Mouse (Mus musculus): Measurements from ENCODE around the gene Tbc1d5. TPM values are rescaled to one million over a fixed set of nuclear protein-coding genes. Genes with fewer than 3 reads are reported as not detected.
"Not testable (repeated sequence)": the region's sequence is repeated elsewhere in the genome, so short reads cannot be mapped to it uniquely, and the experiment has no call there.

Gene Tbc1d5
- polyA plus RNA-seq, 1 experiment from 2014 or later: 10.5 TPM

DNA sequence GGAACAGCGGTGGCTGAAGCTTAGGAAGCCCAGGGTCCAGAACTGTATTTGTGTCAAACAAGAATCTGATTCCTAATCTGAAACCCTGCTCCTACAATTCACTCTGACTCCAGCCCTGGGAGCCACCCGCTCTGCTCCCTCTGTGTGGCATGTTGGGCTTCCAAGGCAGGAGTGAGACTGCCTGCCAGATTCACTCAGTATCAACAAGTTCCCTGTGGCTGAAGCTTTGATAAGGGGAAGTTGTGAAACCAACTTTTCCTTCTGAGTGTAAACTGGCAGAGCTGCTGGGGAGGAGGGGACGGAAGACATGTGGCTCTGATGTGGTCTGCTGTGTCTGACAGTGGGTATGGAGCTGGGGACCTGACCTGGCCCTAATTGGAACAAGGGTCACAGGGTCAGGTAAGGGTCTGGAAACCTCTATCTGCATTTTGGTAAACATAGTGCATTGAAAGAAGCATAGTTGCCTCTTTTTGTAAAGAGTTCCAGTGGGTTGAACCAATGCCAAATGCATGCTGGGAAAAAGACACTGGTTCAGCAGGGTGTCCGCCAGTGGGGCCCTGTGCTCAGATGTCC lies 443.7 kb downstream of the Tbc1d5 start:
- no peaks in the 10 kb centered on the region; the same call in 1 of the 2 replicates for H3K27me3 ChIP-seq
- 79% methylated on average over 4 of the region's 4 CpGs for WGBS
- H3K36me3 ChIP-seq: 0 out of 2 replicates have a peak, but pooled peaks cover 4% of the 10 kb centered on the region
- H3K27ac ChIP-seq: no peak overlapping the region
- no peak overlapping the region for H3K4me3 ChIP-seq
- H3K9ac ChIP-seq: no peak overlapping the region
- ATAC-seq (ENCODE audit: low FRiP score): no peak
- H3K9me3 ChIP-seq (replicated peaks): no peaks in the 10 kb centered on the region
- peaks cover 8% of the 10 kb centered on the region; the same call in 1 of the 2 replicates for H3K4me1 ChIP-seq
- H3K4me2 ChIP-seq (replicated peaks): no peak overlapping the region

DNA sequence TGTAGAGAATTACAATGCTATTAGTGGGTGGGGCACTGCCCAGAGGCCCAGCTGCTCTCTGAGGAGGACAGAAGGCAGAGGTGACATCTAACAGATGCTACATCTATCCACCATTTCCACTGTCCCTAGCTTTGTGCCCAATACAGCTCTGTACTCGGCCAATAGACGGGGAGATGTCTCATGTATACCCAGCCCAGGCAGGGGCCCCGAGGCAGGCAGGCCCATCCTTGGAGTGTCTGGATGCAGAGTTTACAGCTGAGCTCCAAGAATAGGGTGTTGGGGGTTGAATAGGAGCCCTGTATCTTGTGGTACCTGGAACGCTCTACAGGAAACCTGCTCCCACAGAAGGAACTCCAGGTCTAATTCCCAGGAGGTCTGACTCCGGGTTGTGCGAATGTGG lies 444.4 kb downstream of the Tbc1d5 start:
- no peak; the same call in 1 of the 2 replicates for ATAC-seq (ENCODE audit: low FRiP score)
- peaks cover 8% of the 10 kb centered on the region; the same call in 1 of the 2 replicates for H3K4me1 ChIP-seq
- H3K27ac ChIP-seq: no peak overlapping the region
- no peaks in the 10 kb centered on the region for H3K9me3 ChIP-seq (replicated peaks)
- no peak overlapping the region for H3K9ac ChIP-seq
- 0 out of 2 replicates have a peak, but pooled peaks cover 4% of the 10 kb centered on the region for H3K36me3 ChIP-seq
- H3K4me2 ChIP-seq (replicated peaks): no peak overlapping the region
- H3K27me3 ChIP-seq: no peaks in the 10 kb centered on the region; the same call in 1 of the 2 replicates
- 87% methylated on average over 6 of the region's 6 CpGs for WGBS
- H3K4me3 ChIP-seq: no peak overlapping the region

GRCm38 (mm10) chr17:50733390-50733789 lies 445.8 kb downstream of the Tbc1d5 start:
- ATAC-seq (ENCODE audit: low FRiP score): no peak
- Histone ChIP-seq H3K9ac (no peak overlapping the region), H3K4me2 (replicated peaks) (no peak overlapping the region), H3K27ac (no peak overlapping the region), H3K9me3 (replicated peaks) (no peaks in the 10 kb centered on the region), H3K4me3 (no peak overlapping the region), H3K4me1 (peaks cover 8% of the 10 kb centered on the region; the same call in 1 of the 2 replicates), H3K27me3 (no peaks in the 10 kb centered on the region; the same call in 1 of the 2 replicates), H3K36me3 (0 out of 2 replicates have a peak, but pooled peaks cover 4% of the 10 kb centered on the region)
- 91% methylated on average over 7 of the region's 7 CpGs for WGBS

- no peak overlapping the region for H3K4me2 ChIP-seq (replicated peaks)
- no peaks in the 10 kb centered on the region for H3K9me3 ChIP-seq (replicated peaks)
- H3K27me3 ChIP-seq: no peaks in the 10 kb centered on the region; the same call in 1 of the 2 replicates
- no peak overlapping the region for H3K9ac ChIP-seq
- peaks cover 8% of the 10 kb centered on the region; the same call in 1 of the 2 replicates for H3K4me1 ChIP-seq
- ATAC-seq (ENCODE audit: low FRiP score): no peak
- H3K27ac ChIP-seq: no peak overlapping the region
- 87% methylated on average over 5 of the region's 5 CpGs for WGBS
- H3K36me3 ChIP-seq: 0 out of 2 replicates have a peak, but pooled peaks cover 4% of the 10 kb centered on the region
- H3K4me3 ChIP-seq: no peak overlapping the region
These were observed 447.3 kb downstream of the Tbc1d5 start for GRCm38 (mm10) chr17:50731876-50732275.

DNA sequence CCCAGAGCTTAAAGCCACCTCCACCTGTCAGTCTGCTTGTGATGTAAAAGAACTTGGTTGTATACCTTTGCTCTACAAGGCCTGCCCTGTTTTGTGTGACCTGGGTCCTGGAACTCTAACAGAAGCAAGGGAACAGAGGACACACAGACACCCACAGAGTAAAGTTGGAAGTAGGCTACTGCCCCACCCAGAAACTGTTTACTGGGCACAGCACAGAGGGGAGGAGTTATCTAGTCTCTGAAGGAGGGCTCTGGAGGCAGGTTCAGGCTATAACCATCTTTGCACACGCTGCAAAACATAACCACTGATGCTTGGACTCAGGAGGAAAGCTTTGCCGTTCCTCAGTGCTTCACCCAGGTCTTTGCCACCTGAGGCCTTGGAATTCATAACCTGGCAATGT lies 448.3 kb downstream of the Tbc1d5 start:
- no peak overlapping the region for H3K4me3 ChIP-seq
- H3K4me1 ChIP-seq: peaks cover 5% of the 10 kb centered on the region; the same call in 1 of the 2 replicates
- no peak overlapping the region for H3K9ac ChIP-seq
- H3K27me3 ChIP-seq: no peaks in the 10 kb centered on the region; the same call in 1 of the 2 replicates
- ATAC-seq (ENCODE audit: low FRiP score): no peak
- H3K4me2 ChIP-seq (replicated peaks): no peak overlapping the region
- no peaks in the 10 kb centered on the region for H3K9me3 ChIP-seq (replicated peaks)
- 92% methylated on average over 2 of the region's 2 CpGs for WGBS
- 0 out of 2 replicates have a peak, but pooled peaks cover 4% of the 10 kb centered on the region for H3K36me3 ChIP-seq
- no peak overlapping the region for H3K27ac ChIP-seq

DNA sequence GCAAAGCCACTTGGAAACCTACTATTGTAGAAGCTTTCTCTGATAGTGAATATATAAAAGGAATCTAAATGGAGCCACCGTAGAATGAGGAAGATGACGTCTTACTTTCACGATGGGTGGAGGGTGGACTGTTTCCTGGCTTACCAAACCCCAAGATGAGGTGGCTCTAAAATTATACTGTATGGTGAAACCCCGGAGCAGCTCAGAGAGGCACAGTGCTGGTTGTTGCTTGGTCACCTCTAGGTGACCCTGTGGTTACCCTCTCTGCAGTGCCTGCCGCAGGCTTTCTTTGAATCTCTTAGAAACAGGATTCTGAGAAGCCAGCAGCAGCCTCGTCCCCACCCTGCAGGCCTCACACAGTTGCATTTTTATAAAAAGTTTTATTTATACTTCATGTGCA lies 449.6 kb downstream of the Tbc1d5 start:
- ATAC-seq (ENCODE audit: low FRiP score): no peak
- no peaks in the 10 kb centered on the region for H3K9me3 ChIP-seq (replicated peaks)
- no peak overlapping the region for H3K4me3 ChIP-seq
- H3K27me3 ChIP-seq: no peaks in the 10 kb centered on the region; the same call in 1 of the 2 replicates
- H3K36me3 ChIP-seq: no peaks in the 10 kb centered on the region
- H3K4me2 ChIP-seq (replicated peaks): no peak overlapping the region
- no peak overlapping the region for H3K27ac ChIP-seq
- 0 out of 2 replicates have a peak, but pooled peaks cover 2% of the 10 kb centered on the region for H3K4me1 ChIP-seq
- no peak overlapping the region for H3K9ac ChIP-seq
- WGBS: 93% methylated on average over 6 of the region's 6 CpGs

DNA sequence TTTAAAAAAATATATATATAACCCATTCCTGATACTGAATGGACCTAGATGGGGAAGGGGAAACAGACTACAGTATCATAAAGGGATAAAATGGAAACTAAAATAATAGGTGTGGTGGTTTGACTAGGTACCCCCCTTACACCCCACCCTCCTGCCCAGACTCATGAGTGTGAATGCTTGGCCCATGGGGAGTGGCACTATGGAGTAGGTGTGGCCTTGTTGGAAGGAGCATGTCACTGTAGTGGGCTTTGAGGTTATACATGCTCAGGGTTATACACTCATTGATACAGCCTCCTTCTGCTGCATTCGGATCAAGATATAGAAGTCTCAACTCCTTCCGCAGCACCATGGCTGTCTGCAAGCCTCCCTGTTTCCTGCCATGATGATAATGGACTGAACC lies 450.1 kb downstream of the Tbc1d5 start:
- Histone ChIP-seq H3K4me2 (replicated peaks) (no peak overlapping the region), H3K36me3 (no peaks in the 10 kb centered on the region), H3K27me3 (no peaks in the 10 kb centered on the region; the same call in 1 of the 2 replicates), H3K4me3 (no peak overlapping the region), H3K27ac (no peak overlapping the region), H3K4me1 (no peaks in the 10 kb centered on the region), H3K9ac (no peak overlapping the region), H3K9me3 (replicated peaks) (no peaks in the 10 kb centered on the region)
- ATAC-seq (ENCODE audit: low FRiP score): no peak
- WGBS: 87% methylated on average over 2 of the region's 2 CpGs

DNA sequence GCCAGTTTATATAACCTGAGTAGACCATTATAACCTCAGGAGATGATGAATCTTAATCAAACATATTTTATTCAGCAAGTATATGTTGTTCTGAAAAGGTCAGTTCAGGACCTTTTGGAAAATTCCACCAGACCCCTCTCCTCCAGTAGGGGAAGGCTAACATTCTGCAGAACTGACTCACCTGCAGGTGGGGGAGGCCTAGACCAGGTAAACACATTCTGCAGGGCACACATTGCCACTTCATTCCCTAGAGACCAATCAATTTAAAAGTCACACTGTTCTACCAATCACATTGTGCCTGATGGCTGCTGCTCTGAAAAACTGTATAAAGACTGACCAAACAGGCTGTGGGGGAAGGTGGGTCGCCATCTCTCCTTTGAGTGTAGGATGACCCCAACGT lies 452.9 kb downstream of the Tbc1d5 start:
- 83% methylated on average over 2 of the region's 2 CpGs for WGBS
- H3K4me3 ChIP-seq: no peak overlapping the region

DNA sequence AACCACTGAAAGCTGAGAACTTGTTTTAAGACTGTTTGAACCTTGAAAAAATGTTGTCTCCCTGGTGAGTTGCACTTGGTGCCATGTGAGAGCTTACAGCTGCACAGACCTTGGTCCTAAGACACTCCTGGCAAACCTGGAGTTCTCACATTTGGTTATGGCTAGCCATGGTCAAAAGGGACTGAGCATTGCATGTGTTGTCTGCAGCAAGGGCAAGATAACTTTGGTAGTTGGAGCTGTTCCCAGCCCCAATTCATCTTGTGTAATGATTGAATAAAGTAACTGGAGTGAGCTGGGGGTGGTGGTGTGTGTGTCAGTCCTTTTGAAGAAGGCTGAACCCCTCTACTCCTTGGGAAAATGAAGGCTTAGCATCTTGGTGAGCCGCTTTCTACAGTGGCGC lies 454.8 kb downstream of the Tbc1d5 start:
- no peaks in the 10 kb centered on the region for H3K4me1 ChIP-seq
- H3K36me3 ChIP-seq: no peaks in the 10 kb centered on the region
- no peak overlapping the region for H3K4me2 ChIP-seq (replicated peaks)
- ATAC-seq (ENCODE audit: low FRiP score): no peak
- no peak overlapping the region for H3K9ac ChIP-seq
- H3K4me3 ChIP-seq: no peak overlapping the region
- no peaks in the 10 kb centered on the region for H3K9me3 ChIP-seq (replicated peaks)
- H3K27me3 ChIP-seq: no peaks in the 10 kb centered on the region
- WGBS: 80% methylated on average over 2 of the region's 2 CpGs
- no peak overlapping the region for H3K27ac ChIP-seq

More for the DNA sequence above, 452.9 kb downstream of the Tbc1d5 start:
- Histone ChIP-seq H3K27me3 (no peaks in the 10 kb centered on the region; the same call in 1 of the 2 replicates), H3K4me1 (no peaks in the 10 kb centered on the region), H3K27ac (no peak overlapping the region), H3K36me3 (no peaks in the 10 kb centered on the region), H3K9ac (no peak overlapping the region), H3K4me2 (replicated peaks) (no peak overlapping the region), H3K9me3 (replicated peaks) (no peaks in the 10 kb centered on the region)
- no peak for ATAC-seq (ENCODE audit: low FRiP score)

DNA sequence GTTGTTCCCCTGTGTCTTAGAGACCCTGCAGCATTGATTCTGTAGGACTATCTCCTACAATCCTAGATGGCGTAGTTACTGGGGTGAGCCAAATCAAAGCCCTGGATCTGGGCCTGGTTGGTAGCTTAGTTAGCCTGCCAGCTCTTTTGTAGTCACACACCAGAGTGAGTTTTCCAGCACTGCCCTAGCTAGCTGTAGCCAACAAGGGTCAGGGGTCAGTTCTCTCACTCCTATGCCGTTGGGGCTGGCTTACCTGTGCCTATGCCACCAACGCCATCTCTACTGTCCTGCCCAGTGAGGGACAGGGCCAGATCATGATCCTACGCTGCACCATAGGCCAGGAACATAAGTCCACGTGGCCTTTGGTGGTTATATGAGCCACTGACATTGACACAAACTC lies 461.6 kb downstream of the Tbc1d5 start:
- 86% methylated on average over 5 of the region's 5 CpGs for WGBS
- Histone ChIP-seq H3K36me3 (no peaks in the 10 kb centered on the region), H3K9ac (no peak overlapping the region), H3K27me3 (no peaks in the 10 kb centered on the region), H3K4me1 (no peaks in the 10 kb centered on the region), H3K9me3 (replicated peaks) (no peaks in the 10 kb centered on the region; the same call in 1 of the 2 replicates), H3K4me3 (no peak overlapping the region), H3K27ac (no peak overlapping the region), H3K4me2 (replicated peaks) (no peak overlapping the region)
- ATAC-seq (ENCODE audit: low FRiP score): no peak

GRCm38 (mm10) chr17:50710497-50711222 lies 468.5 kb downstream of the Tbc1d5 start:
- Histone ChIP-seq H3K9ac (no peak overlapping the region), H3K4me3 (no peak overlapping the region), H3K36me3 (no peaks in the 10 kb centered on the region), H3K27ac (no peak overlapping the region), H3K9me3 (replicated peaks) (no peaks in the 10 kb centered on the region; the same call in 1 of the 2 replicates), H3K4me2 (replicated peaks) (no peak overlapping the region), H3K4me1 (no peaks in the 10 kb centered on the region), H3K27me3 (no peaks in the 10 kb centered on the region)
- 57% methylated on average over 7 of the region's 7 CpGs for WGBS
- ATAC-seq (ENCODE audit: low FRiP score): peak; percentile 86

DNA sequence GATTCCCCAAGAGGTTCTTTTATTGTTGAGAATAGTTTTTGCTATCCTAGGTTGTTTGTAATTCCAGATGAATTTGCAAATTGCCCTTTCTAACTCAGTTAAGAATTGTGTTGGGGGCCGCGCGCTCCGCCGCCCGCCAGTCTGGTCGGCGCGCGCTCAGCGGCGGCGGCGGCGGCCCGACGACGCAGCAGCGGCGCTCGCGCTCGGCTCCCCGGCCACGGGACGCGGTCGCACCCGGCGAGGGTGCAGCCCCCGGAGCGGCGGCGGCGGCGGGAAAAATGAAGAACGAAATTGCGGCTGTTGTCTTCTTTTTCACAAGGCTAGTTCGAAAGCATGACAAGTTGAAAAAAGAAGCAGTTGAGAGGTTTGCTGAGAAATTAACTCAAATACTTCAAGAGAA lies 480.7 kb downstream of the Tbc1d5 start:
- ATAC-seq (ENCODE audit: low FRiP score); H3K36me3 ChIP-seq; H3K4me1 ChIP-seq; H3K27me3 ChIP-seq; H3K27ac ChIP-seq; H3K9me3 ChIP-seq (replicated peaks); H3K9ac ChIP-seq: not testable (repeated sequence)
- Histone ChIP-seq H3K4me2 (replicated peaks) (peak overlapping the region; percentile 47), H3K4me3 (peak overlapping the region; percentile 19)
- WGBS: 2% methylated on average over 39 of the region's 39 CpGs

Data from hindbrain, embryonic 12.5 days (tissue).